Mouse (Mus musculus) right cerebral cortex, postnatal 25 days (tissue): ENCODE data around the gene Amigo2.

Experiments used
- DNase-seq: peaks from one replicate; pipeline ENCODE4 v3.0.0; 2022

The Amigo2 gene

GRCm38 (mm10) chr15:97246911-97247790 lies at the start of gene Amigo2, which contains the start of gene Pced1b:
Gene Amigo2 (minus strand): TSS chr15:97247287.
Gene Pced1b (plus strand): TSS chr15:97247107.
- peak; percentile 69 for DNase-seq

GRCm38 (mm10) chr15:97291291-97292050 lies 44.4 kb upstream of the Amigo2 start:
- peak; percentile 26 for DNase-seq

- no peak for DNase-seq
Observed at GRCm38 (mm10) chr15:97290351-97290750, 43.3 kb upstream of the Amigo2 start.

GRCm38 (mm10) chr15:97289176-97289575 lies 42.1 kb upstream of the Amigo2 start:
- no peak for DNase-seq

- DNase-seq: no peak
Observed at GRCm38 (mm10) chr15:97288690-97289089, 41.6 kb upstream of the Amigo2 start.

GRCm38 (mm10) chr15:97287436-97288143 lies 40.5 kb upstream of the Amigo2 start:
- no peak for DNase-seq

- no peak for DNase-seq
Observed at GRCm38 (mm10) chr15:97286731-97287130, 39.6 kb upstream of the Amigo2 start.

GRCm38 (mm10) chr15:97285665-97286212 lies 38.7 kb upstream of the Amigo2 start:
- no peak for DNase-seq

GRCm38 (mm10) chr15:97284201-97284600 lies 37.1 kb upstream of the Amigo2 start:
- no peak for DNase-seq

- no peak for DNase-seq
Observed at GRCm38 (mm10) chr15:97282572-97282881, 35.4 kb upstream of the Amigo2 start.

GRCm38 (mm10) chr15:97281712-97282571 lies 34.9 kb upstream of the Amigo2 start:
- no peak for DNase-seq

GRCm38 (mm10) chr15:97280776-97281175 lies 33.7 kb upstream of the Amigo2 start:
- DNase-seq: no peak

GRCm38 (mm10) chr15:97280131-97280530 lies 33.0 kb upstream of the Amigo2 start:
- no peak for DNase-seq

GRCm38 (mm10) chr15:97278340-97278948 lies 31.4 kb upstream of the Amigo2 start:
- DNase-seq: no peak

- DNase-seq: no peak
Observed at GRCm38 (mm10) chr15:97277328-97277727, 30.2 kb upstream of the Amigo2 start.

- DNase-seq: no peak
Observed at GRCm38 (mm10) chr15:97276660-97277153, 29.6 kb upstream of the Amigo2 start.

GRCm38 (mm10) chr15:97275626-97276395 lies 28.7 kb upstream of the Amigo2 start:
- DNase-seq: no peak

- DNase-seq: no peak
Observed at GRCm38 (mm10) chr15:97272831-97273230, 25.7 kb upstream of the Amigo2 start.

GRCm38 (mm10) chr15:97271985-97272697 lies 25.1 kb upstream of the Amigo2 start:
- DNase-seq: no peak
